Mouse (Mus musculus): ENCODE measurements around the gene Rpl9-ps1.

The Rpl9-ps1 gene

GRCm38 (mm10) chr11:83645521-83645920 lies at the start of gene Rpl9-ps1:
Gene Rpl9-ps1, minus strand, starts transcription at chr11:83645621.
- no peak for DNase-seq

- no peak for DNase-seq
Measured at GRCm38 (mm10) chr11:83692008-83692407, 46.6 kb upstream of the Rpl9-ps1 start.

- DNase-seq, result no peak
Measured at GRCm38 (mm10) chr11:83689918-83690317, 44.5 kb upstream of the Rpl9-ps1 start.

- no peak for DNase-seq
Measured at GRCm38 (mm10) chr11:83675665-83676064, 30.2 kb upstream of the Rpl9-ps1 start.

GRCm38 (mm10) chr11:83671743-83672142 lies 26.3 kb upstream of the Rpl9-ps1 start:
- DNase-seq, result no peak

- DNase-seq, result no peak
Measured at GRCm38 (mm10) chr11:83663532-83663931, 18.1 kb upstream of the Rpl9-ps1 start.

- DNase-seq, result no peak
Measured at GRCm38 (mm10) chr11:83662204-83662603, 16.8 kb upstream of the Rpl9-ps1 start, which contains the start of gene Ccl4. Gene Ccl4, plus strand, starts transcription at chr11:83662584.

GRCm38 (mm10) chr11:83658797-83659196 lies 13.4 kb upstream of the Rpl9-ps1 start:
- DNase-seq, result no peak

- no peak for DNase-seq
Measured at GRCm38 (mm10) chr11:83657508-83657907, 12.1 kb upstream of the Rpl9-ps1 start.

GRCm38 (mm10) chr11:83654606-83655005 lies 9.2 kb upstream of the Rpl9-ps1 start:
- DNase-seq, result no peak

GRCm38 (mm10) chr11:83649305-83649841 lies 4.0 kb upstream of the Rpl9-ps1 start, which contains the start of gene Ccl3:
Gene Ccl3, minus strand, starts transcription at chr11:83649355.
- no peak for DNase-seq

GRCm38 (mm10) chr11:83646356-83647149 lies 1.1 kb upstream of the Rpl9-ps1 start:
- no peak for DNase-seq

GRCm38 (mm10) chr11:83641216-83641615 lies 4.2 kb downstream of the Rpl9-ps1 start:
- DNase-seq, result no peak

- DNase-seq, result no peak
Measured at GRCm38 (mm10) chr11:83640141-83640540, 5.3 kb downstream of the Rpl9-ps1 start.

- DNase-seq, result peak in 1 of 2 experiments; percentile 18
Measured at GRCm38 (mm10) chr11:83639533-83639932, 5.9 kb downstream of the Rpl9-ps1 start.

GRCm38 (mm10) chr11:83638934-83639333 lies 6.5 kb downstream of the Rpl9-ps1 start:
- no peak for DNase-seq

- no peak for DNase-seq
Measured at GRCm38 (mm10) chr11:83636742-83637235, 8.6 kb downstream of the Rpl9-ps1 start.

- no peak for DNase-seq
Measured at GRCm38 (mm10) chr11:83634898-83635297, 10.5 kb downstream of the Rpl9-ps1 start.

- no peak for DNase-seq
Measured at GRCm38 (mm10) chr11:83634425-83634824, 11.0 kb downstream of the Rpl9-ps1 start.

GRCm38 (mm10) chr11:83632744-83633143 lies 12.7 kb downstream of the Rpl9-ps1 start:
- peak; percentile 29 to 41 for DNase-seq

GRCm38 (mm10) chr11:83631065-83631464 lies 14.4 kb downstream of the Rpl9-ps1 start:
- no peak for DNase-seq

GRCm38 (mm10) chr11:83630630-83631029 lies 14.8 kb downstream of the Rpl9-ps1 start:
- no peak for DNase-seq

- DNase-seq, result no peak
Measured at GRCm38 (mm10) chr11:83628808-83629207, 16.6 kb downstream of the Rpl9-ps1 start.

- no peak for DNase-seq
Measured at GRCm38 (mm10) chr11:83623586-83623985, 21.8 kb downstream of the Rpl9-ps1 start.

Measured in kidney, postnatal 4 days (tissue).